Mouse (Mus musculus) kidney, postnatal 0 days (tissue): Measurements from ENCODE around the gene Rab10. TPM values are rescaled to one million over a fixed set of nuclear protein-coding genes. Genes with fewer than 3 reads are reported as not detected.

ENCODE experiments used
- ATAC-seq: fragments of 200-750 bp; cut with Nextera tagmentation; replicated peaks from 2 replicates; pipeline ENCODE4 v1.8.0; 2017; ENCODE audit warnings: low read depth, moderate number of reproducible peaks, moderate TSS enrichment, moderate library complexity; ENCODE audit not compliant: low FRiP score
- DNase-seq: peaks from one replicate; pipeline ENCODE4 v3.0.0-alpha.2; 2016; ENCODE audit warnings: low spot score
- H3K27ac ChIP-seq: fragments of 300-500 bp; sonication (generic); 2 replicates; pipeline ENCODE4 v1.5.1; 2014; ENCODE audit warnings: mild to moderate bottlenecking
- H3K27me3 ChIP-seq: fragments of 300-500 bp; sonication (generic); 2 replicates; pipeline ENCODE4 v1.6.1; 2014; ENCODE audit warnings: low read length, mixed read lengths; ENCODE audit not compliant: insufficient read depth
- H3K36me3 ChIP-seq: fragments of 300-500 bp; sonication (generic); 2 replicates; pipeline ENCODE4 v1.6.1; 2014; ENCODE audit warnings: low read length, mixed read lengths; ENCODE audit not compliant: insufficient read depth
- H3K4me1 ChIP-seq: fragments of 300-500 bp; sonication (generic); replicated peaks from 2 replicates; pipeline ENCODE4 v1.6.1; 2014; ENCODE audit warnings: antibody characterized with exemption, low read length, mixed read lengths; ENCODE audit not compliant: insufficient read depth
- H3K4me2 ChIP-seq: fragments of 300-500 bp; sonication (generic); 2 replicates; pipeline ENCODE4 v1.6.1; 2014; ENCODE audit warnings: mild to moderate bottlenecking, low read length, moderate library complexity, mixed read lengths
- H3K4me3 ChIP-seq: fragments of 300-500 bp; sonication (generic); replicated peaks from 2 replicates; pipeline ENCODE4 v1.5.1; 2014; ENCODE audit warnings: low read depth, low read length
- H3K9ac ChIP-seq: fragments of 300-500 bp; sonication (generic); 2 replicates; pipeline ENCODE4 v1.6.1; 2014; ENCODE audit warnings: low read depth, low read length
- H3K9me3 ChIP-seq: fragments of 300-500 bp; sonication (generic); replicated peaks from 2 replicates; pipeline ENCODE4 v1.6.1; 2016; ENCODE audit warnings: low read length, inconsistent platforms, mixed read lengths
- CTCF ChIP-seq: IDR thresholded peaks from 2 replicates; pipeline ENCODE4 v1.5.1; 2016; ENCODE audit warnings: antibody characterized with exemption, low read depth, mild to moderate bottlenecking, moderate library complexity
- WGBS: fragments of 180-500 bp; shearing (Covaris S2); extraction: QIAGEN DNeasy Blood & Tissue Kit; methylation state at CpG from one replicate; pipeline ENCODE4 v1.1.7; 2014; 5-methylcytosine and 5-hydroxymethylcytosine counted together
- polyA plus RNA-seq: library from polyadenylated mRNA; unstranded; fragments of >200 nt; fragmentation: Nextera tagmentation; extraction: Ambion mirVana; gene quantifications from 2 replicates; pipeline ENCODE4 v1.2.1, GENCODE M21; 2015

Gene Rab10
- polyA plus RNA-seq, 1 experiment from 2014 or later = 78.3 TPM

DNA sequence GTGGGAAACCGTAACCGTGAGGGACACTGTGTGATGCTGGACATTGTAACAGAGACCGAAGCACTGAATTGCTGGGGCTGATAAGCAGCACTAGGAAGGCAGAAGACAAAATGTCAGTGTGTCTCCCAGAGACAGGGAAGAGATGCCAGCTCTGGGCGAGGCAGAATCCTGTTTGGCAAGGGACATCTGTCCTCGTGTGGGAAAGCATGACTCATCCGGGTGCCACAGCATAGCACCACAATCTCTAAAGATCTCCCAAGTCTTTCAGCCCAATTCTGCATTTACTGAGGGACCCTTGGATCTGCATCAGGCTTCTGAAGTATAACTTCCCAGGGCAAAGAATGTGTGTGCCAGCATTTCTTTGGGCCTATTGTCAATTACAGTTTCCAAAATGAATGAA is 13.5 kb upstream of the Rab10 start:
- ATAC-seq = no peak
- no peak overlapping the region for H3K9ac ChIP-seq

DNA sequence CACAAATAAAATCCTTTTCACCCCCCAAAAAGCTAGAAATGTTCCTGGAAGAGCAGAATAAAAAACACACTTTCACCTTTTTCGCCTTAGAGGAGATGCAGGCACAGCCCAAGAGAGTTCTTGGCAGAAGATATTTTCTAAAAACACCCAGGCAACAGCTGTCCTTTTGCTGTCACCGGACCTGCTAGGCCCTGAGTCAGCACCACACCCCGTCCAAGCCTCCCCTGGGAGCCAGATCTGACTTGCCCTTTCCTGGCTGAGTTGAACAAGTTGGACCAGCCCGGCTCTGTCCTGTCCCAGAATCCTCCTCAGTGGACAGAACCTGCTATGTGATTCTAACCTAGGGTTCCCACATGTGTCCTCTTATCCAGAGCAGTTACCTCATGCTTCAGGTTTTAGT is 9.6 kb upstream of the Rab10 start:
- Histone ChIP-seq H3K4me3 (no peak overlapping the region), H3K9me3 (no peaks in the 10 kb centered on the region)
- no peak for TF ChIP-seq CTCF

More for the DNA sequence above, 13.5 kb upstream of the Rab10 start:
- H3K36me3 ChIP-seq = no peaks in the 10 kb centered on the region
- no peak for TF ChIP-seq CTCF
- no peaks in the 10 kb centered on the region for H3K9me3 ChIP-seq
- no peak overlapping the region for H3K27ac ChIP-seq
- no peaks in the 10 kb centered on the region for H3K4me1 ChIP-seq
- no peaks in the 10 kb centered on the region for H3K27me3 ChIP-seq
- no peak overlapping the region for H3K4me3 ChIP-seq
- no peak for DNase-seq
- no peak overlapping the region for H3K4me2 ChIP-seq
- WGBS = 81% methylated on average over 6 of the region's 6 CpGs

DNA sequence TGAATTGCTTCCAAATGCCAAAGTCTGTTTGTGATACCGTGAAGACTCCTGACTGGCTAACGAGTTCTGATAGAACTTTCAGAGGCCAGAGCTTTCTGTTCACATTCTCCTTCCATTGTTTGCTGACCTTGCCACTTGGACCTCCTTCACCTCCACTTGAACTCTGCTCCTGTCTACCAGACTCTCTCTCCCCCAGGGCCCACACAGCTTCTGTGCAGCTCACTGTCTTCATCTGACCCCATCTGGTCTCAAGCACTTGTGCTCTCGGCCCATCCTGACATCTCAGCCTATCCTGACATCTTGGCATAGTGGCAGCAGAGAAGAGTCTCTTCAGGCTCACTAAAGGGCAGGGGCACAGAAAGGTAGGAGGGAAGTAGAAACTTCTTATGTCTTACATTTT is 7.2 kb upstream of the Rab10 start:
- Histone ChIP-seq H3K9me3 (no peaks in the 10 kb centered on the region), H3K4me1 (no peaks in the 10 kb centered on the region), H3K27ac (no peak overlapping the region), H3K36me3 (no peaks in the 10 kb centered on the region), H3K9ac (no peak overlapping the region), H3K4me2 (no peak overlapping the region), H3K4me3 (no peak overlapping the region), H3K27me3 (no peaks in the 10 kb centered on the region)
- 27% methylated on average over 3 of the region's 3 CpGs for WGBS
- ATAC-seq = no peak
- TF ChIP-seq CTCF = no peak
- no peak for DNase-seq

More for the DNA sequence above, 9.6 kb upstream of the Rab10 start:
- no peaks in the 10 kb centered on the region for H3K36me3 ChIP-seq
- no peaks in the 10 kb centered on the region for H3K27me3 ChIP-seq
- H3K27ac ChIP-seq = no peak overlapping the region
- H3K9ac ChIP-seq = no peak overlapping the region
- H3K4me2 ChIP-seq = no peak overlapping the region
- DNase-seq (no peak), ATAC-seq (no peak)
- no peaks in the 10 kb centered on the region for H3K4me1 ChIP-seq
- WGBS = 58% methylated on average over 4 of the region's 4 CpGs

DNA sequence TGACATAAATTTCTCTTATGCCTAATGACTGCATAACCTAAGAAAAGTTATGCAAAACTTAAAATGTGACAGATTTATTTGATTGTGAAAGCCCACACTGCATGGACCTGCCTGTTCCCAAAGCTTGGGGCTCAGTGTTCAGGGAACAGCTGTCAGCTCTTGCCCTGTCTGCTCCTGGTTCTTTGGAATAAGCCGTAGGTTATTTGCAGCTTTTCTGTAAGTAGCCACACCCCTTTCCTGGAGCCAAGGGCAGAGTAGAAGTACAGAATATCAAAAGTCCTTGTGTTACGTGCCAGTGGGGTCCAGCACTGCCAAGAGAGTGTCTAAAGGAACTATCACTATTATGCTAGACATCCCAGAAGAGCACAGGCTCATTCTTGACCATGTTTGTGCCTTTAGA is 6.3 kb upstream of the Rab10 start:
- no peak overlapping the region for H3K4me3 ChIP-seq
- no peaks in the 10 kb centered on the region for H3K9me3 ChIP-seq
- DNase-seq (peak; percentile 29), ATAC-seq (no peak)
- no peaks in the 10 kb centered on the region for H3K36me3 ChIP-seq
- no peak for TF ChIP-seq CTCF
- 29% methylated on average over 2 of the region's 2 CpGs for WGBS
- H3K4me2 ChIP-seq = no peak overlapping the region
- no peak overlapping the region for H3K9ac ChIP-seq
- H3K27ac ChIP-seq = no peak overlapping the region
- no peaks in the 10 kb centered on the region for H3K4me1 ChIP-seq
- H3K27me3 ChIP-seq = no peaks in the 10 kb centered on the region

DNA sequence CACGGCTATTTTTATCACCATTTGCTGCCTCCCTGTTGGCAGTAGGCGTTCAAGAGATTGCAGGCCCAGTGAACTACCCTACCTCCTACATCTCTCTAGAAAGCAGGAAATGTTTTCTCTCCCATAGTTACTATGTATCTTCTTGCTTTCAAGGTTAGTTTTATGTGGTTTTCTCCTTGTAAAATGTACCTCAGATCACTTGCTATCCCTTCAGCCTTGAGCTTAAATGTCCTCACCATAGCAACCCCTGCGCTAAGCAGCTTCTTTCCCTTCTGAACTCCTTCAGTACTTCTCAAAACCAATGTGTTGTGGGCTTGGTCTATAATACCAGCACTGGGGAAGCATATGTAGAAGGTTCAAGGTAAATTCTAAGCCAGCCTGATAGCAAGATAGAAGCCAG is 3.1 kb upstream of the Rab10 start:
- ATAC-seq (no peak), DNase-seq (no peak)
- Histone ChIP-seq H3K9me3 (no peaks in the 10 kb centered on the region), H3K36me3 (no peaks in the 10 kb centered on the region), H3K4me1 (no peaks in the 10 kb centered on the region), H3K4me3 (no peak overlapping the region), H3K9ac (no peak overlapping the region), H3K27me3 (no peaks in the 10 kb centered on the region), H3K27ac (no peak overlapping the region), H3K4me2 (no peak overlapping the region)
- TF ChIP-seq CTCF = no peak
- WGBS = 70% methylated on average over 3 of the region's 3 CpGs

DNA sequence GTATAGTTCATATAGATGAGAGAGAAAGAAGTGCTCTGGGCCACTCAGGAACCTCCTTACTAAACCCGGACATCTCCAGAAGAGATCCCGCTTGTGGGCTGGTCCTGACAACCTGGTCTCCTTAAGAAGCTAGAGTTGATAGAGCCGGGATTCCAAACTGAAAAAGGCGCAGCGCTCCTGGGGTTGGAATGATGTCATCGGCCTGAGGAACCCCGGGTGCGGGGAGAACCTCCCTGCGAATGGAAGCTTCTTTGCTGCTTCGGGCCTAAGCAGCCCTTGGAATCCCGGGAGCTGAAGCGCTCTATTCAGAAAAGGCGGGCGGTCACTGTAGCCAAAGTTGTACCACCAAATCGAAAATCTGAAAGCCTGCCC is 538 bp upstream of the Rab10 start:
- no peaks in the 10 kb centered on the region for H3K9me3 ChIP-seq
- DNase-seq (no peak), ATAC-seq (no peak)
- H3K4me1 ChIP-seq = no peaks in the 10 kb centered on the region
- H3K9ac ChIP-seq = peak overlapping the region; percentile 67
- no peak for TF ChIP-seq CTCF
- H3K27me3 ChIP-seq = no peaks in the 10 kb centered on the region
- H3K4me2 ChIP-seq = peak overlapping the region; percentile 70
- H3K4me3 ChIP-seq = peak overlapping the region; percentile 84
- no peaks in the 10 kb centered on the region for H3K36me3 ChIP-seq
- peak overlapping the region; percentile 83 for H3K27ac ChIP-seq
- 4% methylated on average over 15 of the region's 15 CpGs for WGBS

DNA sequence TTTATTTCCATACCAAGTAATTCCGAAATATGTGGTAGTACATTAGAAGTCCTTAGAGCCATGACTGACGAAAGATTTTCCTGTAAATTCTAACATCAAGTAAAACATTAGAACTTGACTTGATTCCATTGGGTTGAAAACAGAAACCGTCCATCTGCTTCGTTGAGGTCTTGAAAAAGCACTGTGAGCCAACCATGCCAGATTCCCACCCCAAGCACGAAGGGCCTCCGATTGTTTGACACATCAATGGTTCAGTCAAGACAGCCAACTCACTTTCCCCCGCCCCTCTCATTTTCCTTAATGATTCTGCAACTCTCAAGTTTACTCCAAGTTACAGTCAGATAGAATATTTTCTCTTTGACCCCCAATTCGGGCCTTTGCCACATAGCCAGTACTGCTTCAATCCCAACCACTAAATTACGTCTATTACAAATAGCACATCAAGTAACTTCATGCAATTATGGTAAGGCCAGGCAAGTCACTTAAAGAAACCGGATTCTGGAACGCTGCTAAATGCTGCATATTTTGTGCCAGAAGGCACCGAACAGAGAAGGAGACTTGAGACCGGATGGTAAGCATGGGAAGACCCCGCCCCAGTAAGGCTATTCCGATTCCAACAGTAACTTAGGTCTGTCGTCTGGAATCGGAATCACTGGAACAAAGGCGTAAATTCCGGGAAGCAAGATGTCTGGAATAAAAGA is 1.1 kb downstream of the Rab10 start:
- Histone ChIP-seq H3K36me3 (no peaks in the 10 kb centered on the region), H3K4me2 (peak overlapping the region; percentile 63), H3K9me3 (no peaks in the 10 kb centered on the region), H3K4me1 (no peaks in the 10 kb centered on the region), H3K9ac (peak overlapping the region; percentile 84), H3K4me3 (peak overlapping the region; percentile 84), H3K27me3 (no peaks in the 10 kb centered on the region), H3K27ac (peak overlapping the region; percentile 99)
- DNase-seq (peak; percentile 57), ATAC-seq (no peak)
- WGBS = 1% methylated on average over 19 of the region's 19 CpGs
- no peak for TF ChIP-seq CTCF
